Mouse (Mus musculus): ENCODE data around the gene Prkcz. TPM values are rescaled to one million over a fixed set of nuclear protein-coding genes. Genes with fewer than 3 reads are reported as not detected.
"Not testable (repeated sequence)": the region's sequence is repeated elsewhere in the genome, so short reads cannot be mapped to it uniquely, and the experiment has no call there.

The Prkcz gene
- polyA plus RNA-seq, 1 experiment from 2014 or later, result 97.1 TPM

- H3K4me1 ChIP-seq (ENCODE audit: control insufficient read depth, insufficient read depth, low read length), result peaks cover 30% of the 10 kb centered on the region
- H3K9me3 ChIP-seq (replicated peaks; ENCODE audit: control insufficient read depth, low read length, poor library complexity, severe bottlenecking), result no peaks in the 10 kb centered on the region
These were observed 110.6 kb downstream of the Prkcz start for GRCm38 (mm10) chr4:155250361-155251117.

GRCm38 (mm10) chr4:155249648-155250351 lies 111.4 kb downstream of the Prkcz start, which contains the start of gene Faap20:
Gene Faap20, plus strand, starts transcription at chr4:155249802.
- Histone ChIP-seq H3K4me3 (ENCODE audit: low read depth, low read length) (peak within 1 kb of the TSS; percentile 58), H3K9me3 (replicated peaks; ENCODE audit: control insufficient read depth, low read length, poor library complexity, severe bottlenecking) (no peaks in the 10 kb centered on the region), H3K36me3 (ENCODE audit: control insufficient read depth, insufficient read depth, low read length) (no peaks in the 10 kb centered on the region), H3K27me3 (ENCODE audit: control insufficient read depth, insufficient read depth, low read depth, low read length) (no peaks in the 10 kb centered on the region), H3K4me1 (ENCODE audit: control insufficient read depth, insufficient read depth, low read length) (peaks cover 30% of the 10 kb centered on the region), H3K27ac (ENCODE audit: low read length) (peak within 1 kb of the TSS; percentile 98), H3K4me2 (ENCODE audit: low read length) (peak within 1 kb of the TSS; percentile 82), H3K9ac (ENCODE audit: low read depth, low read length) (peak within 1 kb of the TSS; percentile 81)
- peak; percentile 91 for ATAC-seq
- WGBS, result under 1% methylated on average over 52 of the region's 58 CpGs

More at GRCm38 (mm10) chr4:155250361-155251117, 110.6 kb downstream of the Prkcz start:
- Histone ChIP-seq H3K4me2 (ENCODE audit: low read length) (peak overlapping the region; percentile 82), H3K27me3 (ENCODE audit: control insufficient read depth, insufficient read depth, low read depth, low read length) (no peaks in the 10 kb centered on the region), H3K4me3 (ENCODE audit: low read depth, low read length) (peak overlapping the region; percentile 58), H3K9ac (ENCODE audit: low read depth, low read length) (peak overlapping the region; percentile 81), H3K36me3 (ENCODE audit: control insufficient read depth, insufficient read depth, low read length) (no peaks in the 10 kb centered on the region), H3K27ac (ENCODE audit: low read length) (peak overlapping the region; percentile 98)
- ATAC-seq, result peak; percentile 52
- 8% methylated on average over 23 of the region's 23 CpGs for WGBS

GRCm38 (mm10) chr4:155249257-155249647 lies 111.9 kb downstream of the Prkcz start:
- peaks cover 30% of the 10 kb centered on the region for H3K4me1 ChIP-seq (ENCODE audit: control insufficient read depth, insufficient read depth, low read length)
- H3K36me3 ChIP-seq (ENCODE audit: control insufficient read depth, insufficient read depth, low read length), result no peaks in the 10 kb centered on the region
- H3K9me3 ChIP-seq (replicated peaks; ENCODE audit: control insufficient read depth, low read length, poor library complexity, severe bottlenecking), result no peaks in the 10 kb centered on the region
- peak overlapping the region; percentile 98 for H3K27ac ChIP-seq (ENCODE audit: low read length)
- no peaks in the 10 kb centered on the region for H3K27me3 ChIP-seq (ENCODE audit: control insufficient read depth, insufficient read depth, low read depth, low read length)
- H3K9ac ChIP-seq (ENCODE audit: low read depth, low read length), result peak overlapping the region; percentile 81
- under 1% methylated on average over 9 of the region's 9 CpGs for WGBS
- peak overlapping the region; percentile 58 for H3K4me3 ChIP-seq (ENCODE audit: low read depth, low read length)
- H3K4me2 ChIP-seq (ENCODE audit: low read length), result peak overlapping the region; percentile 82
- peak; percentile 78 for ATAC-seq

DNA sequence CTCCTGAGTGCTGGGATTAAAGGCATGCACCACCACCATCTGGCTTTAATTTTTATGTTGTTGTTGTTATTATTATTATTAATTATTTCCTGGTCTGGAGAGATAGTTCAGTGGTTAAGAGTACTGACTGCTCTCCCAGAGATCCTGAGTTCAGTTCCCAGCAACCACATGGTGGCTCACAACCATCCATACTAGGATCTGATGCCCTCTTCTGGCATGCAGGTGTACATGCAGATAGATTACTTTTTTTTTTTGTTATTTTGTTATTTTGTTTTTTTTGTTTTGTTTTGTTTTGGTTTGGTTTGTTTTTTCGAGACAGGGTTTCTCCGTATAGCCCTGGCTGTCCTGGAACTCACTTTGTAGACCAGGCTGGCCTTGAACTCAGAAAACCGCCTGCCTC lies 113.1 kb downstream of the Prkcz start:
- 93% methylated on average over 3 of the region's 3 CpGs for WGBS
- H3K27ac ChIP-seq (ENCODE audit: low read length); H3K4me2 ChIP-seq (ENCODE audit: low read length); H3K9me3 ChIP-seq (replicated peaks; ENCODE audit: control insufficient read depth, low read length, poor library complexity, severe bottlenecking); H3K9ac ChIP-seq (ENCODE audit: low read depth, low read length); H3K27me3 ChIP-seq (ENCODE audit: control insufficient read depth, insufficient read depth, low read depth, low read length); ATAC-seq; H3K4me3 ChIP-seq (ENCODE audit: low read depth, low read length); H3K36me3 ChIP-seq (ENCODE audit: control insufficient read depth, insufficient read depth, low read length): not testable (repeated sequence)
- peaks cover 24% of the 10 kb centered on the region for H3K4me1 ChIP-seq (ENCODE audit: control insufficient read depth, insufficient read depth, low read length)

- no peak for ATAC-seq
- Histone ChIP-seq H3K9me3 (replicated peaks; ENCODE audit: control insufficient read depth, low read length, poor library complexity, severe bottlenecking) (no peaks in the 10 kb centered on the region), H3K27me3 (ENCODE audit: control insufficient read depth, insufficient read depth, low read depth, low read length) (no peaks in the 10 kb centered on the region), H3K4me3 (ENCODE audit: low read depth, low read length) (no peak overlapping the region), H3K4me1 (ENCODE audit: control insufficient read depth, insufficient read depth, low read length) (peaks cover 13% of the 10 kb centered on the region), H3K4me2 (ENCODE audit: low read length) (no peak overlapping the region), H3K9ac (ENCODE audit: low read depth, low read length) (no peak overlapping the region), H3K27ac (ENCODE audit: low read length) (no peak overlapping the region), H3K36me3 (ENCODE audit: control insufficient read depth, insufficient read depth, low read length) (no peaks in the 10 kb centered on the region)
- WGBS, result 78% methylated on average over 12 of the region's 12 CpGs
These were observed 114.5 kb downstream of the Prkcz start for GRCm38 (mm10) chr4:155246691-155247105.

DNA sequence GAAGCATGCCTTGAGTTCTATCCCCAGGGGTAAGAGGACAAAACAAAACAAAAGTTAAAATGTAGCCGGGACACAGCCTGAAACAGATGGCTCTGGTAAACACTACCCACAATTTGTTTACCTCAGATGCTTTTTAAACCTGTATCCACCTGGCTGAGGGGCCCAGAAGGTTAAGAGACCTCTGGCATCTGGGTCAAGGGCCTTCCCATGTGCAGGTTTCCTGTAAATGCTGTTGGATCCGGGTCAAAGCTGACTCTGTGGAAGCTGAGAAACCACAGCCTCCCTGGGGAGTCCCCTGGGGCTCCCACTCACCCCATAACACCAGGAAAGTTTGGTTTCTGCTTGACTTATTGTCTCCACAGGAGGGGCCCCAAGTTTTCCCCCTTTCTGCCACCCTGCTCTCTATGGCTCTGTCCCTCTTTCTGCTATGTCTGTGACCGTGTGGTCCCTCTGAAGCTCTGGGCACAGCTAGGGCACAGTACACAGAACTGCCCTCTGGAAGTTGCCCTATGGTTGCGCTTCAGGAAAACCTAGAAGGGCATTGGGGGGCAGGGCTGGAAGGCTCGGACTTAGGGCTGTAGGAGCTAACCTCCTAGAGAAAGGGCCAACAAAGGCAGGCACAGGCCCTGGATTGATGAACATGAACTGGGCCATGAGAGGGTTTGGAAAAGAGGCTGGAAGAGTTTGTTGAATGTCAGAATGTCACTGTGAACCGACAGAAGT lies 115.2 kb downstream of the Prkcz start:
- 75% methylated on average over 6 of the region's 6 CpGs for WGBS
- H3K4me1 ChIP-seq (ENCODE audit: control insufficient read depth, insufficient read depth, low read length), result peaks cover 5% of the 10 kb centered on the region
- H3K36me3 ChIP-seq (ENCODE audit: control insufficient read depth, insufficient read depth, low read length), result no peaks in the 10 kb centered on the region
- H3K27me3 ChIP-seq (ENCODE audit: control insufficient read depth, insufficient read depth, low read depth, low read length), result no peaks in the 10 kb centered on the region
- no peak for ATAC-seq
- H3K9ac ChIP-seq (ENCODE audit: low read depth, low read length), result no peak overlapping the region
- H3K4me3 ChIP-seq (ENCODE audit: low read depth, low read length), result no peak overlapping the region
- no peaks in the 10 kb centered on the region for H3K9me3 ChIP-seq (replicated peaks; ENCODE audit: control insufficient read depth, low read length, poor library complexity, severe bottlenecking)
- no peak overlapping the region for H3K4me2 ChIP-seq (ENCODE audit: low read length)
- H3K27ac ChIP-seq (ENCODE audit: low read length), result no peak overlapping the region

GRCm38 (mm10) chr4:155243233-155243632 lies 117.9 kb downstream of the Prkcz start:
- no peak for ATAC-seq
- no peaks in the 10 kb centered on the region for H3K36me3 ChIP-seq (ENCODE audit: control insufficient read depth, insufficient read depth, low read length)
- H3K9ac ChIP-seq (ENCODE audit: low read depth, low read length), result no peak overlapping the region
- 87% methylated on average over 12 of the region's 12 CpGs for WGBS
- H3K4me2 ChIP-seq (ENCODE audit: low read length), result no peak overlapping the region
- H3K4me1 ChIP-seq (ENCODE audit: control insufficient read depth, insufficient read depth, low read length), result no peaks in the 10 kb centered on the region
- no peak overlapping the region for H3K27ac ChIP-seq (ENCODE audit: low read length)
- no peaks in the 10 kb centered on the region for H3K9me3 ChIP-seq (replicated peaks; ENCODE audit: control insufficient read depth, low read length, poor library complexity, severe bottlenecking)
- no peaks in the 10 kb centered on the region for H3K27me3 ChIP-seq (ENCODE audit: control insufficient read depth, insufficient read depth, low read depth, low read length)
- no peak overlapping the region for H3K4me3 ChIP-seq (ENCODE audit: low read depth, low read length)

GRCm38 (mm10) chr4:155242292-155242691 lies 118.9 kb downstream of the Prkcz start:
- H3K4me2 ChIP-seq (ENCODE audit: low read length), result no peak overlapping the region
- H3K9me3 ChIP-seq (replicated peaks; ENCODE audit: control insufficient read depth, low read length, poor library complexity, severe bottlenecking), result no peaks in the 10 kb centered on the region
- no peaks in the 10 kb centered on the region for H3K4me1 ChIP-seq (ENCODE audit: control insufficient read depth, insufficient read depth, low read length)
- no peaks in the 10 kb centered on the region for H3K27me3 ChIP-seq (ENCODE audit: control insufficient read depth, insufficient read depth, low read depth, low read length)
- H3K27ac ChIP-seq (ENCODE audit: low read length), result no peak overlapping the region
- no peak overlapping the region for H3K4me3 ChIP-seq (ENCODE audit: low read depth, low read length)
- H3K36me3 ChIP-seq (ENCODE audit: control insufficient read depth, insufficient read depth, low read length), result no peaks in the 10 kb centered on the region
- ATAC-seq, result no peak
- H3K9ac ChIP-seq (ENCODE audit: low read depth, low read length), result no peak overlapping the region
- WGBS, result 87% methylated on average over 5 of the region's 5 CpGs
